Mouse (Mus musculus): Measurements from ENCODE around the gene Bbs5. TPM values are rescaled to one million over a fixed set of nuclear protein-coding genes. Genes with fewer than 3 reads are reported as not detected.

The Bbs5 gene
- polyA plus RNA-seq, 1 experiment = 1.7 TPM

DNA sequence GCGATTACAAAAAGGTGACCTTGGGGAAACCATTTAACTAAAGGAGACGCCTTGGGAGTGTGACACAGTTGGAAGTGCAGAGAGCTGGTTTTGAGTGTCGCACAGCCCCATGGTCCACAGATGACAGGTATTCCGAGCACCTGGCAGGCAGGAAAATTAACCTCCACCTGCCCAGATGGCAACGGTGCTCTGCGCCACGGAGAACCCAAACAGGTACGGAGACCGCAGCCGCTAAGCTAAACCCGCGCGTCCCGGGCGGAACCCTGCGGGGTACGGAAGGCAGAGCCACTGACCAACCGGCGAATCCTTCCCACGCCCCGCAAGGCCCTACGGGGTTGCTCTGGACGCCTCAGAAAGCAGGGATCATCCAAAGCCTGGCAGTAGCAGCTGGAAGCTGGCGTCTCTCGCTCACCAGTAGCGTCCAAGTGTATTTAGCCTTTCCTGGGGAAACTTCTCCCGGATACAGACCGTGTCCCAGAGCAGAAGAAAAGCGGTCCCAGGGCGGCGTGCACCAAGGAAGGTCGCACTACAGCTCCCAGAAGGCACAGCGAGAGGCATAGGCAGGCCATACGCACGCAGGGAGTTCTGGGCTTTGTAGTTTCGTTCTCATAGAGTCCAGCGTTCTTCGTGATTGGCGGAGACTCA is 66.1 kb downstream of the Bbs5 start, which contains the start of gene Fastkd1:
Gene Fastkd1 (minus strand): TSS at position 536 of the 645 bp plus-strand sequence.
- peak; percentile 96 for DNase-seq
- Histone ChIP-seq H3K4me3 (ENCODE audit: insufficient read depth, low read depth, low read length) (peak within 1 kb of the TSS; percentile 70), H3K36me3 (ENCODE audit: control insufficient read depth, insufficient read depth, low read length) (peaks cover 2% of the 10 kb centered on the region; the same call in 1 of the 2 replicates), H3K4me1 (ENCODE audit: control insufficient read depth, insufficient read depth, low read length) (peaks cover 5% of the 10 kb centered on the region; the same call in 1 of the 2 replicates), H3K27me3 (replicated peaks; ENCODE audit: control insufficient read depth, insufficient read depth, low read length) (no peaks in the 10 kb centered on the region), H3K27ac (ENCODE audit: insufficient read depth, low read depth, low read length) (peak within 1 kb of the TSS; percentile 80)
- under 1% methylated on average over 39 of the region's 39 CpGs for WGBS
- peak; percentile 41 for TF ChIP-seq POLR2A (IDR thresholded peaks at IDR 0.05; ENCODE audit: low read depth, low read length)
- TF ChIP-seq CTCF (conservative IDR thresholded peaks at IDR 0.05; ENCODE audit: insufficient read depth, insufficient read length, low read depth, low read length) = no peak

DNA sequence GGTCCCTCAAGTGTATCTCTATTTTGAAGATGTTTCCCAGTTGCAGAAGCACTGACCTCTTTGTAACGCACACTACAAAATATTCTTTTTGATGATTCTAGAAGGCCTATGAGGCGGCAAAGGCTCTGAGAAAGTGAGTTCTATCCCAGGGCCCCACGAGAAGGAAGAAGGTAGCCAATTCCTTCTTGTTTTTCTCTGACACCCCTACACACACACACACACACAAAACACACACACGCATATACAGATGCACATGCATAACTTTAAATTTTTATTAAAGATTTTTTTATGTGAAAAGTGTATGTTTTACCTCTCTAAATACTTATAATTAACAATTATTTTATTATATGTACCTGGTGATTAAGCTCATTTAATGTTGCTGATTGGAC is 66.6 kb downstream of the Bbs5 start:
- Histone ChIP-seq H3K4me3 (ENCODE audit: insufficient read depth, low read depth, low read length) (no peak overlapping the region), H3K27me3 (replicated peaks; ENCODE audit: control insufficient read depth, insufficient read depth, low read length) (no peaks in the 10 kb centered on the region), H3K27ac (ENCODE audit: insufficient read depth, low read depth, low read length) (no peak overlapping the region), H3K4me1 (ENCODE audit: control insufficient read depth, insufficient read depth, low read length) (peaks cover 5% of the 10 kb centered on the region; the same call in 1 of the 2 replicates), H3K36me3 (ENCODE audit: control insufficient read depth, insufficient read depth, low read length) (peaks cover 2% of the 10 kb centered on the region; the same call in 1 of the 2 replicates)
- WGBS = 22% methylated on average over 4 of the region's 4 CpGs
- DNase-seq = no peak
- TF ChIP-seq POLR2A (IDR thresholded peaks at IDR 0.05; ENCODE audit: low read depth, low read length) = no peak
- TF ChIP-seq CTCF (conservative IDR thresholded peaks at IDR 0.05; ENCODE audit: insufficient read depth, insufficient read length, low read depth, low read length) = no peak

DNA sequence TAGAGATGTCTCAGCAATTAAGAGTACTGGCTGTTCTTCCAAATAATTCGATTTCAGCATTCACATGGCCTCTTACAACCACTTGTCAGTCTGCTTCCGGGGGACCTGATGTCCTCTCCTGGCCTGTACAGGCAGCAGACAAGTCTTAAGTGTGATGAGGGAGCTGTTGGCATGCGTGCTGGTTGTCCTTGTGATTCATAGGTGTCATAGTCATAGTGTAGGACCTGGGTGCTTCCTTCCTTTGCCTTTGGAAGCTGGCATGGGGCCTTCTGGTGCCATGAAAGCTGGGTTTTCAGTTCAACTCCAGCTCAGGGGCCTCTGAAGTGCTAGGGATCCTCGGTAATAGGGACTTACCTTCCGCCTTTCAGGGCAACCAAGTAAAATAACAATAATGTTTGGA is 67.2 kb downstream of the Bbs5 start:
- no peak for TF ChIP-seq POLR2A (IDR thresholded peaks at IDR 0.05; ENCODE audit: low read depth, low read length)
- DNase-seq = no peak
- H3K4me1 ChIP-seq (ENCODE audit: control insufficient read depth, insufficient read depth, low read length) = peaks cover 5% of the 10 kb centered on the region; the same call in 1 of the 2 replicates
- H3K27me3 ChIP-seq (replicated peaks; ENCODE audit: control insufficient read depth, insufficient read depth, low read length) = no peaks in the 10 kb centered on the region
- H3K27ac ChIP-seq (ENCODE audit: insufficient read depth, low read depth, low read length) = no peak overlapping the region
- 79% methylated on average over 5 of the region's 5 CpGs for WGBS
- no peaks in the 10 kb centered on the region; the same call in 1 of the 2 replicates for H3K36me3 ChIP-seq (ENCODE audit: control insufficient read depth, insufficient read depth, low read length)
- H3K4me3 ChIP-seq (ENCODE audit: insufficient read depth, low read depth, low read length) = no peak overlapping the region

DNA sequence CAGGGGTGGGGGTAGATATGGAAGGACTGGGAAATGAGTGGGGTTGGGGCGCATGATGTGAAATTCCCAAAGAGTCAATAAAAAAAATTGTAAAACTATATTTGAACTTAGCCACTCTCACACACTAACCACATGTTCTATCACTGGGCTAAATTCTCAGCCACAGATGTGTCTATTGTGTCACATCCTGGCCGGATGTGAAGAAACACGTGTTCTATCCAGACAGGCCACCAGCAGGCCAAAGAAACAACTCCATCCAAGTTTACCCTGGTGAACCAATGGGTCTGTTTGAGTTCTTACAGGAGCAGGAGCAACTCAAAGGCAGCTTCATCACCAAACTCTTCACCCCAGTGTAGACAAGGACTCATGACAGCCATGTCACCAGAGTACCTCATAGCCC is 69.5 kb downstream of the Bbs5 start:
- WGBS = 77% methylated on average over 3 of the region's 3 CpGs
- TF ChIP-seq CTCF (conservative IDR thresholded peaks at IDR 0.05; ENCODE audit: insufficient read depth, insufficient read length, low read depth, low read length) (no peak), POLR2A (IDR thresholded peaks at IDR 0.05; ENCODE audit: low read depth, low read length) (no peak)

More for the DNA sequence above, 69.5 kb downstream of the Bbs5 start:
- no peak for DNase-seq
- H3K4me3 ChIP-seq (ENCODE audit: insufficient read depth, low read depth, low read length) = no peak overlapping the region
- H3K27ac ChIP-seq (ENCODE audit: insufficient read depth, low read depth, low read length) = no peak overlapping the region
- H3K27me3 ChIP-seq (replicated peaks; ENCODE audit: control insufficient read depth, insufficient read depth, low read length) = no peaks in the 10 kb centered on the region
- peaks cover 5% of the 10 kb centered on the region; the same call in 1 of the 2 replicates for H3K4me1 ChIP-seq (ENCODE audit: control insufficient read depth, insufficient read depth, low read length)
- H3K36me3 ChIP-seq (ENCODE audit: control insufficient read depth, insufficient read depth, low read length) = no peaks in the 10 kb centered on the region

Other genes with a start within 250 kb of the Bbs5 start
- gene Lrp2, start 61.1 kb upstream of the Bbs5 start, polyA plus RNA-seq (2012; rRNA removed) = 283 and 389 TPM in 2 replicates
- gene Klhl41, start 22.9 kb downstream of the Bbs5 start, polyA plus RNA-seq (2012; rRNA removed) = 0.08 and 1.8 TPM in 2 replicates
- 9.3 and 11.2 TPM in 2 replicates for gene Fastkd1, start 66.3 kb downstream of the Bbs5 start, polyA plus RNA-seq (2012; rRNA removed)
- gene Ppig, start 75.4 kb downstream of the Bbs5 start, polyA plus RNA-seq (2012; rRNA removed) = 2.9 and 3.6 TPM in 2 replicates
- gene Ccdc173, start 142.4 kb downstream of the Bbs5 start, polyA plus RNA-seq (2012; rRNA removed) = 0.20 and 0.37 TPM in 2 replicates
- 24.3 and 50.8 TPM in 2 replicates for gene Phospho2, start 142.5 kb downstream of the Bbs5 start, polyA plus RNA-seq (2012; rRNA removed)
- gene Klhl23, start 174.8 kb downstream of the Bbs5 start, polyA plus RNA-seq (2012; rRNA removed) = 0.57 and 1.1 TPM in 2 replicates
- gene Ssb, start 214.4 kb downstream of the Bbs5 start, polyA plus RNA-seq (2012; rRNA removed) = 2.7 and 5.9 TPM in 2 replicates
- gene Mettl5, start 238.4 kb downstream of the Bbs5 start, polyA plus RNA-seq (2012; rRNA removed) = 7.0 and 8.8 TPM in 2 replicates